Mouse (Mus musculus) lung, postnatal 25 days (tissue): ENCODE measurements at regions not wholly inside any gene's neighbourhood (a gene's known extent, or its start where the extent isn't known, plus 50 kb on each side); places are given as distances from the start of the nearest gene placed in this dataset.
A peak's percentile ranks its signal among the peaks of the same experiment; 100 is the strongest.

Experiments
- DNase-seq: peaks from one replicate; pipeline ENCODE4 v3.0.0; 2022; ENCODE audit warnings: low spot score

DNA sequence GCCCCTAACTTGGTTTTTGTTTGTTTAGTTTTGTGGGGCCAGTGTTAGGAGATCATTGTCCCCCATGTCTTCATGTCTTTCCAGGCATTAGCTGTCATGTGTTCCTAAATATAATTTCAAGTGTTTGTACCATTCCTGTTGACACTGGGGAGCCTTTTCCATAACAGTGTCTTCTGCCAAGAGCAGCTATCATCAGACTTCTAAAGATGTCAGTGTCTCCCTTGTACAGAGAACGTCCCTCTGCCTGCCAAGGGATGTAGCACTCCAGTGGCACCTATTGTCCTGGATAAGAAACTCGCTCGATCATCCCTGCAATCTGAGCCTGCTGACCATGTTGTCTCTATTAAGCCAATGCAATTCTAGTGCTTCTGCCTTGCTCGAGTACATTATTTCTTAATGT is 64.6 kb upstream of the Lhfpl2 start:
- DNase-seq, result peak; percentile 8

DNA sequence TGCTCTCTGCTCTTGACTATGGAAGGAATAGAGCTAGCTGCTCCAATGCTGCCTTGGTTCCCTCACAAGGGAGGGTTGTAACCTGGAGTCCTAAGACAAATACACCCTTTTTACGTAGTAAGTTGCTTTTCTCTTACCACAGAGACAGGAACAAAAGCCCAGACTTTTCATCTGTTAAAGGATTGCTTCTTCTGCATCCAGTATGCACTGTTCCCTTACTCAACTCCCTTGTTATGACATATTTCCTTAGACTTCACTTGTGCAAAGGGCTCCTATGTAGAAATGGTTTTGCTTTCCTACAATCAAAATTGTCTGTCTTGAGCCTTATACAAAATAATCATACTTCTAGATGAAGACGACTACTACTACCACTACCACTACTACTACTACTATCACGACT is 62.2 kb upstream of the Lhfpl2 start:
- peak; percentile 9 for DNase-seq

GRCm38 (mm10) chr13:93996535-93997382 is 60.8 kb upstream of the Lhfpl2 start:
- peak; percentile 48 for DNase-seq

DNA sequence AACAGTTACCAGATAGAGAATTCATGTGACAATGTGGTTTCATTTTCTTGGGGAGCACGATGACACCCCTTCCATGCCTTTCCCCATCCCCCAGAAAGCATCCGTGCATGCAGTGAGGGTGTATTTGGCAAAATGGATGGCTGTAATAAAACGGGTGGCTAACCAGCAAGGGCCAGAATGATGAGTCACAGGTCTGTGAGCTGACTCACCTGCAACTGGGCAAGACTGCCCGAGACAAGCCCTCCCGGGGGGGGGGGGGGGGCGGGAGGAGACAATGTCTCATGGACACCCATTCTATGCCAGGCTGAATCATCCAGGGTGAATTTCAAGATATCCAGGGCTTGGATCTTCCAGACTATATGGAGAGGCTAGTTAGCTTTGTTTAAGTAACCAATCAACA is 59.6 kb upstream of the Lhfpl2 start:
- no peak for DNase-seq

- no peak for DNase-seq
These were observed 59.2 kb upstream of the Lhfpl2 start for GRCm38 (mm10) chr13:93998406-93998805.

DNA sequence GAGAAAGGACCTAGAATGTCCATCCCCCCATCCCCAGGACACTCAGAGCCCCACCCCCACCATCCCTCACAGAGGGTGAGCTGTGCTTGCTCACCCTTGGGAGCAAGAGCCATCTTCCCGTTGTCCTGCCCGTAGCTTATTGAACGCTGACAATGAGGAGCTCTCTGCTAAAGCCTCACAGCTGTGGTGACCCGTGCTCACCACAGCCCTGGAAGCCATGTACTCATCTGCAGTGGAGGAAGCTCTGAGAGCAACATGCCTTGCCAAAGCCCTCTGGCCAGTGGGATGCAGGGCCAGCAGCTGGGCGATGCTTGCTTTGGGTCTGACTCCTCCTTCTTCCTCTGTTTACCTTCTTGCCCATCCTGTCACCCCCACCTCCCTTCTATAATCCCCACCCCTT is 53.8 kb upstream of the Lhfpl2 start:
- DNase-seq, result no peak

- no peak for DNase-seq
These were observed 53.2 kb upstream of the Lhfpl2 start for GRCm38 (mm10) chr13:94004417-94004816.

DNA sequence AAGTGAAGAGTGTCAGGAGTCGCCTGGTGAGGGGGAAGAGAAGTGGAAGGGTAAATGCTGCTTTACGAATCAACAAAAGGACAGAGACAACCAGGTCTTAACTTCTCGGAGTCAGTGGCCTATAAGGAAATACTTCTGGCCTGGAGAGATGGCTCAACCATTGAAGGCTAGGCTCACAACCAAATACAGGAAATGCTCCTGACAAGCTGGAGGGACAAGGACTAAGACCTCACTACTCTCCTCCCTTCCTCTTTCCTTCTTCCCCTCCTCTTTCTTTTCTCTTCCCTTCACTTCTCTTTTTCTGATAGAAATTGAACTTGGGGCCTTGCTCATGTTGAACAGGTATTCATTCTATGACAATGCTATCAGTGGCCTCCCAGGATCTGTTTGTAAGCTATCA is 51.7 kb upstream of the Lhfpl2 start:
- DNase-seq, result no peak
